Mouse (Mus musculus) stomach, postnatal 0 days (tissue): ENCODE data around the gene Vps33b. TPM values are rescaled to one million over a fixed set of nuclear protein-coding genes. Genes with fewer than 3 reads are reported as not detected.

ENCODE experiments used
- ATAC-seq: fragments of 200-750 bp; cut with Nextera tagmentation; 2 replicates; pipeline ENCODE4 v1.8.0; 2017; ENCODE audit not compliant: low FRiP score, low TSS enrichment
- DNase-seq: peaks from one replicate; pipeline ENCODE4 v3.0.0-alpha.2; 2016; ENCODE audit warnings: low spot score
- H3K27ac ChIP-seq: fragments of 300-500 bp; sonication (generic); replicated peaks from 2 replicates; pipeline ENCODE4 v1.5.1; 2014; ENCODE audit warnings: mild to moderate bottlenecking, control low read depth
- H3K27me3 ChIP-seq: fragments of 300-500 bp; sonication (generic); 2 replicates; pipeline ENCODE4 v1.6.1; 2014; ENCODE audit warnings: low read length; ENCODE audit not compliant: control insufficient read depth, insufficient read depth
- H3K36me3 ChIP-seq: fragments of 300-500 bp; sonication (generic); 2 replicates; pipeline ENCODE4 v1.6.1; 2014; ENCODE audit warnings: low read length, mixed read lengths; ENCODE audit not compliant: control insufficient read depth, insufficient read depth
- H3K4me1 ChIP-seq: fragments of 300-500 bp; sonication (generic); replicated peaks from 2 replicates; pipeline ENCODE4 v1.6.1; 2014; ENCODE audit warnings: antibody characterized with exemption; ENCODE audit not compliant: control insufficient read depth, insufficient read depth
- H3K4me2 ChIP-seq: fragments of 300-500 bp; sonication (generic); replicated peaks from 2 replicates; pipeline ENCODE4 v1.6.1; 2014; ENCODE audit warnings: low read depth, mild to moderate bottlenecking, control low read depth, moderate library complexity
- H3K4me3 ChIP-seq: fragments of 300-500 bp; sonication (generic); 2 replicates; pipeline ENCODE4 v1.5.1; 2014; ENCODE audit warnings: low read depth, low read length, control low read depth
- H3K9ac ChIP-seq: fragments of 300-500 bp; sonication (generic); 2 replicates; pipeline ENCODE4 v1.6.1; 2014; ENCODE audit warnings: mild to moderate bottlenecking, low read length, control low read depth, mixed read lengths
- H3K9me3 ChIP-seq: fragments of 300-500 bp; sonication (generic); 2 replicates; pipeline ENCODE4 v1.6.1; 2016; ENCODE audit warnings: low read length; ENCODE audit not compliant: control insufficient read depth
- CTCF ChIP-seq: IDR thresholded peaks from 2 replicates; pipeline ENCODE4 v1.5.1; 2016; ENCODE audit warnings: antibody characterized with exemption, low read depth, mild to moderate bottlenecking, moderate library complexity
- EP300 ChIP-seq: optimal IDR thresholded peaks from 2 replicates; pipeline ENCODE3; 2016; ENCODE audit warnings: antibody characterized with exemption
- WGBS: fragments of 180-500 bp; shearing (Covaris S2); extraction: QIAGEN DNeasy Blood & Tissue Kit; methylation state at CpG from one replicate; pipeline ENCODE4 v1.1.7; 2014; 5-methylcytosine and 5-hydroxymethylcytosine counted together
- polyA plus RNA-seq: library from polyadenylated mRNA; unstranded; fragments of >200 nt; fragmentation: Nextera tagmentation; extraction: Ambion mirVana; gene quantifications from 2 replicates; pipeline ENCODE4 v1.2.1, GENCODE M21; 2015

Gene Vps33b
- polyA plus RNA-seq = 4.9 and 7.5 TPM in 2 replicates

DNA sequence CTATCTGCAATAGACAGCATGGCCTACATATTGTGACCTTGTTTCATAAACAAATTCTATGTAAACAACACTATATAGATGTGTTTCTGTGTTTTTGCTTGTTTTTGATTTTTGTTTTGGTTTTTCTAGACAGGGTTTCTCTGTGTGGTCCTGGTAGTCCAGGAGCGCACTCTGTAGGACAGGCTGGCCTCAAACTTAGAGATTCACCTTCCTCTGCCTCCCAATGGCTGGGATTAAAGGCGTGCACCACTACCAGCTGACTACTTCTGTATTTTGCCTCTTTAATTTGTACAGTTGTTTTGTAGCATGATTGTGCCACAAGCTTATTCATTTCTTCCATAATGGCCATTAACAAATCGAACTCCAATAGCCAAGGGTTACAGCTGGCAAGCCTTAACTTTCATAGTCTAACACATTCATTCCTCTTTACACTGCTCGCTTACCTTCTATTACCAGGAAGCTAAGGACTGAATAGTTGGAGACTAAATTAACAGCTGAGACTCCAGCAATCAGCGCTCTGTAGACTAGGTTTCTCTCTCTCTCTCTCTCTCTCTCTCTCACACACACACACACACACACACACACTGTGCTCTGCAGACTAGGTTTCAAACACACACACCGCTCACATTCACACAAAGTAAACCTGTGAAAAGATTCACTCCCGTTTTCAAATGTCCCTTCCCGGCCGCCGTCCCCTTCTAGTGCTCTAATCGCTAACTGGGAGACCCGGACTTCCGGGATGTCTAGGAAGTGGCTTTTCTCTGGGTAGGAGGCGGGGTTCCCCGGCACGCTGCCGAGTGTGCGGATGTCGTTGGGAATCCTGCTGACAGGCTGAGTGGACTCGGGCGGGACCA lies at the start of gene Vps33b:
Vps33b (plus strand) TSS at position 753 of the 854 bp plus-strand sequence.
- 4% methylated on average over 21 of the region's 21 CpGs for WGBS
- ATAC-seq = peak; percentile 93
- no peaks in the 10 kb centered on the region for H3K27me3 ChIP-seq

DNA sequence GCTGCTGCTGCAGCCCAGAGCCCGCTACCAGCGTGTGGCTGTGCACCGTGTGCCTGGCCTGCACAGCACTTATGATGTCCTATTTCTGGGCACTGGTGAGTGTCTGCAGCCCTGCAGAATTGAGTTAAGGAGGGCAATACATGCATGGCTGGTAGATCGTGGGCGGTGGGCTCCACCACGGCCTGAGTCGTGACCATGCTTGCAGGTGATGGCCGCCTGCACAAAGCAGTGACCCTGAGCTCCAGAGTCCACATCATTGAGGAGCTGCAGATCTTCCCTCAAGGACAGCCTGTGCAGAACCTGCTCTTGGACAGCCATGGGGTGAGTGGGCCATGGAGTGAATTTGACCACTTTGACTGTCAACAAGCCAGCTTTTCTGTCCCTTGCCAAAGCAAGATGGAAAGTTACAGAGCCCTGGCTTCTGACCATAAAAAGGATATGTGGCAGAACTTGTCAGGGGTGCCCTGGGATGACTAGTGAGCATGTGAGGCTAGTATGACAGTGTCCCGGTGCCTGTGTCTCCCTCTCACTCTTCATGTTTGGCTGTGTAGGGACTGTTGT lies 49.1 kb upstream of the Vps33b start:
- Histone ChIP-seq H3K27ac (no peak overlapping the region), H3K9me3 (no peaks in the 10 kb centered on the region), H3K4me3 (no peak overlapping the region), H3K4me2 (no peak overlapping the region), H3K9ac (no peak overlapping the region), H3K27me3 (no peaks in the 10 kb centered on the region), H3K36me3 (peaks cover 41% of the 10 kb centered on the region), H3K4me1 (no peaks in the 10 kb centered on the region)
- ATAC-seq = no peak
- DNase-seq = no peak
- TF ChIP-seq EP300 (no peak), CTCF (no peak)
- 97% methylated on average over 9 of the region's 9 CpGs for WGBS

More for the DNA sequence above, at the start of gene Vps33b:
- peak within 1 kb of the TSS; percentile 95 for H3K4me2 ChIP-seq
- H3K4me3 ChIP-seq = peak within 1 kb of the TSS; percentile 81
- TF ChIP-seq EP300 = peak; percentile 55
- peak; percentile 3; the same call in 1 of the 2 replicates for TF ChIP-seq CTCF
- DNase-seq = peak; percentile 95
- H3K4me1 ChIP-seq = no peaks in the 10 kb centered on the region
- H3K9ac ChIP-seq = peak within 1 kb of the TSS; percentile 80
- no peaks in the 10 kb centered on the region for H3K9me3 ChIP-seq
- H3K36me3 ChIP-seq = peaks cover 11% of the 10 kb centered on the region
- H3K27ac ChIP-seq = peak within 1 kb of the TSS; percentile 88

DNA sequence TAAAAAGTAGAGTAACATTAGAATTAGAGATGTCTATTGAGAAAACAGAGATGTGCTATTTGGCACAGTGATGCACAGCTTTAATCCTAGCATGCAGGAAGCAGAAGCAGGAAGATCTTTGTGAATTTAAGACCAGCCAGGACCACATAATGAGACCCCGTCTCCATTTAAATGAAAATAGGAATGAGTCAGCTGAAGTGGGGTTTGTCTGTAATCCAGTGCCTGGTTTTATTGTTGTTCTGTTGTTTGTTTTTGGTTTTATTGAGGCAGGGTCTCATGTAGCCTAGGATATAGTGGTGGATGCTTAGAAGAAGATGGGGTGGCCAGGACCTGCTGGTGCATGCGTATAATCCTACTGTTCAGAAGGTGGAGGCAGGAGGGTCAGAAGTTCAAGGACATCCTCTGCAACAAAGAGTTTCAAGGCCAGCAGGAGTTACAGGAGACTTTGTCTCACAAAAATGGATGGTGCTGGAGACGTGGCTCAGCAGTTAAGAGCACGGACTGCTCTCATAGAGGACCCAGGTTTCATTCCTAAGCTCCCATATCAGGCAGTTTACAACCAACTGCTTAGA lies 48.2 kb upstream of the Vps33b start:
- ATAC-seq (no peak), DNase-seq (no peak)
- Histone ChIP-seq H3K4me3 (no peak overlapping the region), H3K27ac (no peak overlapping the region), H3K36me3 (peaks cover 41% of the 10 kb centered on the region), H3K4me2 (no peak overlapping the region), H3K4me1 (no peaks in the 10 kb centered on the region), H3K9ac (no peak overlapping the region), H3K27me3 (no peaks in the 10 kb centered on the region), H3K9me3 (no peaks in the 10 kb centered on the region)
- no peak for TF ChIP-seq EP300
- no peak for TF ChIP-seq CTCF
- WGBS = 92% methylated on average over 4 of the region's 4 CpGs

DNA sequence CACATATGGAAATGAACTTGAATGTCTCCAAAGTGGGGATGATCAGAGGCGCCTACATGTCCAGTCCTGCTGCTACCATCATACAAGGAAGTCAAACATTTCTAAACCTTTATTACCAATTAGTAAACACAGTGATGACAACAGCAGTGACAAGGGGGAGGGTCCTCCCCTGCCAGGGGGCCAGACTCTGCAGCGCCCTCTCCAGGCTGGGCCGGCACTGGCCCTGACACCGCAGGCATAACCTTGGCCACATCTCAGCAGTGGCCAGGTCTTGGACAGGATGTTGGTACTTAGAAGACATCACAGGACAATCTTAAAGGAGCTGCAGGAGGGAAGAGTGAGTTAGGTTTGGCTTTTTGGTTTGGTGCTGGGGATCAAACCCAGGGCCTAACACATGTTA lies 42.4 kb upstream of the Vps33b start:
- Histone ChIP-seq H3K4me1 (no peaks in the 10 kb centered on the region), H3K4me3 (no peak overlapping the region), H3K27ac (no peak overlapping the region), H3K27me3 (no peaks in the 10 kb centered on the region), H3K4me2 (no peak overlapping the region), H3K36me3 (peaks cover 19% of the 10 kb centered on the region), H3K9me3 (no peaks in the 10 kb centered on the region), H3K9ac (no peak overlapping the region)
- WGBS = 71% methylated on average over 4 of the region's 4 CpGs
- TF ChIP-seq CTCF (peak; percentile 45), EP300 (no peak)
- DNase-seq (no peak), ATAC-seq (no peak)

DNA sequence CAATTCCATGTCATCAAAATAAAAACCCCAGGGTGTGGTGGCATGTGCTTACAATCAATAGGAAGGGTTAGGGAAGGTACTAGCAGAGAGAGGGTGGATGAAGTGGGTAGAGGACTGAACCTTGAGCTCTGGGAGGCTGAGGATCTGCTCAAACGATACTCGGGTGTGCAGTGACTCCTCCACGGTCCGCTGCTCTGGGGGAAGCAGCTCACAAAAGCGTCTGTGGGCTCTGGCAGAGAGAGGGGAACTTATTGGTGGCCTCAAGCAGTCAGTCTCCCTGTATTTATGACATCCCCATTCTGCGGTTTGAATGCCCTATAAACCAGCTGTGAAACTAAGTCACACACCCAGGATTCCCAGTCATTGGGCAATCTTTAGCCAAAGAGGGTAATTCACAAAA lies 39.3 kb upstream of the Vps33b start:
- Histone ChIP-seq H3K9me3 (no peaks in the 10 kb centered on the region), H3K36me3 (peaks cover 9% of the 10 kb centered on the region; the same call in 1 of the 2 replicates), H3K4me1 (no peaks in the 10 kb centered on the region), H3K4me3 (no peak overlapping the region), H3K9ac (no peak overlapping the region), H3K27me3 (no peaks in the 10 kb centered on the region), H3K4me2 (no peak overlapping the region), H3K27ac (peak overlapping the region; percentile 87; the same call in 1 of the 2 replicates)
- ATAC-seq (no peak), DNase-seq (no peak)
- TF ChIP-seq CTCF (no peak), EP300 (no peak)
- 61% methylated on average over 6 of the region's 6 CpGs for whole genome bisulfite sequencing
